Mouse (Mus musculus): ENCODE measurements around the gene Dennd2c. TPM values are rescaled to one million over a fixed set of nuclear protein-coding genes. Genes with fewer than 3 reads are reported as not detected.

Dennd2c gene
- polyA plus RNA-seq, 1 experiment from 2014 or later = 1.8 TPM

GRCm38 (mm10) chr3:103146330-103147166 is 44.1 kb downstream of the Dennd2c start:
- Histone ChIP-seq H3K36me3 (no peaks in the 10 kb centered on the region), H3K4me1 (peaks cover 9% of the 10 kb centered on the region), H3K9me3 (replicated peaks) (no peaks in the 10 kb centered on the region), H3K27ac (replicated peaks) (0 out of 2 replicates have a peak overlapping the region, but pooled peaks have one; percentile 38), H3K27me3 (ENCODE audit: low read depth, poor library complexity, severe bottlenecking) (no peaks in the 10 kb centered on the region), H3K4me3 (no peak overlapping the region)
- 71% methylated on average over 23 of the region's 23 CpGs for WGBS
- no peak for DNase-seq (ENCODE audit: low spot score)

GRCm38 (mm10) chr3:103147775-103148174 is 45.4 kb downstream of the Dennd2c start:
- Histone ChIP-seq H3K9me3 (replicated peaks) (no peaks in the 10 kb centered on the region), H3K27me3 (ENCODE audit: low read depth, poor library complexity, severe bottlenecking) (no peaks in the 10 kb centered on the region), H3K4me3 (no peak overlapping the region), H3K36me3 (no peaks in the 10 kb centered on the region), H3K27ac (replicated peaks) (no peak overlapping the region), H3K4me1 (peaks cover 9% of the 10 kb centered on the region)
- DNase-seq (ENCODE audit: low spot score) = no peak
- 92% methylated on average over 4 of the region's 4 CpGs for WGBS

- no peak for DNase-seq (ENCODE audit: low spot score)
- Histone ChIP-seq H3K36me3 (no peaks in the 10 kb centered on the region), H3K27ac (replicated peaks) (no peak overlapping the region), H3K4me3 (no peak overlapping the region), H3K27me3 (ENCODE audit: low read depth, poor library complexity, severe bottlenecking) (no peaks in the 10 kb centered on the region), H3K9me3 (replicated peaks) (no peaks in the 10 kb centered on the region), H3K4me1 (peaks cover 9% of the 10 kb centered on the region)
- WGBS = 91% methylated on average over 10 of the region's 10 CpGs
These were observed 46.5 kb downstream of the Dennd2c start for GRCm38 (mm10) chr3:103148941-103149340.

GRCm38 (mm10) chr3:103153761-103154160 is 51.4 kb downstream of the Dennd2c start:
- DNase-seq (ENCODE audit: low spot score) = no peak
- H3K27me3 ChIP-seq (ENCODE audit: low read depth, poor library complexity, severe bottlenecking) = no peaks in the 10 kb centered on the region
- H3K4me1 ChIP-seq = no peaks in the 10 kb centered on the region
- no peaks in the 10 kb centered on the region for H3K9me3 ChIP-seq (replicated peaks)
- H3K4me3 ChIP-seq = no peak overlapping the region
- H3K27ac ChIP-seq (replicated peaks) = no peak overlapping the region
- H3K36me3 ChIP-seq = no peaks in the 10 kb centered on the region

GRCm38 (mm10) chr3:103159232-103159900 is 57.0 kb downstream of the Dennd2c start:
- WGBS = 68% methylated on average over 3 of the region's 3 CpGs
- Histone ChIP-seq H3K9me3 (replicated peaks) (no peaks in the 10 kb centered on the region), H3K4me3 (no peak overlapping the region), H3K27me3 (ENCODE audit: low read depth, poor library complexity, severe bottlenecking) (no peaks in the 10 kb centered on the region), H3K27ac (replicated peaks) (no peak overlapping the region), H3K4me1 (no peaks in the 10 kb centered on the region), H3K36me3 (no peaks in the 10 kb centered on the region)
- DNase-seq (ENCODE audit: low spot score) = no peak

GRCm38 (mm10) chr3:103169771-103170170 is 67.4 kb downstream of the Dennd2c start:
- Histone ChIP-seq H3K27me3 (ENCODE audit: low read depth, poor library complexity, severe bottlenecking) (no peaks in the 10 kb centered on the region), H3K4me1 (peaks cover 15% of the 10 kb centered on the region), H3K36me3 (peaks cover 17% of the 10 kb centered on the region), H3K4me3 (no peak overlapping the region), H3K9me3 (replicated peaks) (no peaks in the 10 kb centered on the region), H3K27ac (replicated peaks) (no peak overlapping the region)
- peak; percentile 78 for DNase-seq (ENCODE audit: low spot score)
- WGBS = 14% methylated on average over 4 of the region's 4 CpGs

GRCm38 (mm10) chr3:103171505-103172267 is 69.3 kb downstream of the Dennd2c start, which contains the start of gene Bcas2:
TSS of gene Bcas2 (plus strand) at chr3:103171655.
- Histone ChIP-seq H3K4me3 (peak within 1 kb of the TSS; percentile 78), H3K36me3 (peaks cover 36% of the 10 kb centered on the region), H3K27me3 (ENCODE audit: low read depth, poor library complexity, severe bottlenecking) (no peaks in the 10 kb centered on the region), H3K27ac (replicated peaks) (peak within 1 kb of the TSS; percentile 90), H3K4me1 (peaks cover 15% of the 10 kb centered on the region), H3K9me3 (replicated peaks) (no peaks in the 10 kb centered on the region)
- WGBS = under 1% methylated on average over 56 of the region's 56 CpGs
- DNase-seq (ENCODE audit: low spot score) = peak; percentile 97

- H3K27ac ChIP-seq (replicated peaks) = peak overlapping the region; percentile 90; the same call in 1 of the 2 replicates
- peaks cover 45% of the 10 kb centered on the region for H3K36me3 ChIP-seq
- no peak for DNase-seq (ENCODE audit: low spot score)
- H3K27me3 ChIP-seq (ENCODE audit: low read depth, poor library complexity, severe bottlenecking) = no peaks in the 10 kb centered on the region
- H3K9me3 ChIP-seq (replicated peaks) = no peaks in the 10 kb centered on the region
- peak overlapping the region; percentile 78 for H3K4me3 ChIP-seq
- WGBS = 68% methylated on average over 5 of the region's 5 CpGs
- H3K4me1 ChIP-seq = peaks cover 15% of the 10 kb centered on the region
These were observed 70.2 kb downstream of the Dennd2c start for GRCm38 (mm10) chr3:103172615-103173014.

- peaks cover 71% of the 10 kb centered on the region for H3K36me3 ChIP-seq
- 95% methylated on average over 4 of the region's 4 CpGs for WGBS
- H3K27me3 ChIP-seq (ENCODE audit: low read depth, poor library complexity, severe bottlenecking) = no peaks in the 10 kb centered on the region
- no peak overlapping the region for H3K27ac ChIP-seq (replicated peaks)
- H3K4me3 ChIP-seq = no peak overlapping the region
- H3K9me3 ChIP-seq (replicated peaks) = no peaks in the 10 kb centered on the region
- DNase-seq (ENCODE audit: low spot score) = no peak
- peaks cover 8% of the 10 kb centered on the region for H3K4me1 ChIP-seq
These were observed 74.3 kb downstream of the Dennd2c start for GRCm38 (mm10) chr3:103176740-103177139.

- no peaks in the 10 kb centered on the region for H3K9me3 ChIP-seq (replicated peaks)
- DNase-seq (ENCODE audit: low spot score) = no peak
- H3K36me3 ChIP-seq = peaks cover 57% of the 10 kb centered on the region
- 92% methylated on average over 9 of the region's 9 CpGs for WGBS
- H3K27ac ChIP-seq (replicated peaks) = no peak overlapping the region
- H3K27me3 ChIP-seq (ENCODE audit: low read depth, poor library complexity, severe bottlenecking) = no peaks in the 10 kb centered on the region
- H3K4me3 ChIP-seq = no peak overlapping the region
- no peaks in the 10 kb centered on the region for H3K4me1 ChIP-seq
These were observed 77.1 kb downstream of the Dennd2c start for GRCm38 (mm10) chr3:103179527-103179926.

GRCm38 (mm10) chr3:103181171-103181570 is 78.8 kb downstream of the Dennd2c start:
- no peak for DNase-seq (ENCODE audit: low spot score)
- no peaks in the 10 kb centered on the region for H3K4me1 ChIP-seq
- peaks cover 40% of the 10 kb centered on the region for H3K36me3 ChIP-seq
- no peaks in the 10 kb centered on the region for H3K9me3 ChIP-seq (replicated peaks)
- no peaks in the 10 kb centered on the region for H3K27me3 ChIP-seq (ENCODE audit: low read depth, poor library complexity, severe bottlenecking)
- 58% methylated on average over 4 of the region's 4 CpGs for WGBS
- H3K27ac ChIP-seq (replicated peaks) = no peak overlapping the region
- no peak overlapping the region for H3K4me3 ChIP-seq

GRCm38 (mm10) chr3:103182821-103183220 is 80.4 kb downstream of the Dennd2c start:
- Histone ChIP-seq H3K27me3 (ENCODE audit: low read depth, poor library complexity, severe bottlenecking) (no peaks in the 10 kb centered on the region), H3K27ac (replicated peaks) (no peak overlapping the region), H3K4me3 (no peak overlapping the region), H3K9me3 (replicated peaks) (no peaks in the 10 kb centered on the region), H3K4me1 (no peaks in the 10 kb centered on the region), H3K36me3 (peaks cover 24% of the 10 kb centered on the region)
- DNase-seq (ENCODE audit: low spot score) = no peak
- 82% methylated on average over 14 of the region's 14 CpGs for WGBS

Data from midbrain, embryonic 10.5 days (tissue).